8 mouse cellular contexts compared by ENCODE assay signal in the genomic region with DNA sequence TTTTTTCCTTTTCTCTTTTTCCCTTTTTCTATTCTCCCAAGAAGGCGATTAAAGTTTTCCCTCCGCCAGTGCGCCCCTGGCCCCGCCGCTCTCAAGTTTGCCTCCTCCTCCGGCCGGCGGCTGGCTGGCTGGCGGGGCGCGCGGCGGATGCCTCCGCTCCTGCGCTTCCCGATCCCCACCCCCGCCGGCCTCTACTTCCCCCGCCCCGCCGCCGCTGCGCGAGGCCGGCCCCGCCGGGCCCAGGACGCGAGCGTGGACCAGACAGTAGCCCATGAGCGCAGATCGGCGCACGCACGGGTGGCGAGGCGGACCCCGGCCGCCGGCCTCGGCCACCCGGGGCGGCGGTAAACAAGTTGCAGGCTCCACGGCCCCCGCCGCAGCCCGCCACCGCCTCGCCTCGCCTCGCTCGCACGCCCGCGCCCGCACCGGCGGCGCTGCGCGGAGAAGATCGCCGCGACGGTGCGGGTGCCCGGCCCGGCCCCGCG. TPM values are rescaled to one million over a fixed set of nuclear protein-coding genes. Genes with fewer than 3 reads are reported as not detected.
DNase-seq lines count a peak whose midpoint lies in the region; ATAC-seq and TF ChIP-seq lines count a peak whose summit lies in the region.

No protein-coding gene starts in this region.

- ATAC-seq in hindbrain, postnatal 0 days, result peak; percentile 62
- no peak for ATAC-seq in inflammation-experienced regulatory T-cells, adult 6 months

- no peaks in the 10 kb centered on the region for H3K27me3 ChIP-seq in hindbrain, postnatal 0 days (ENCODE audit: insufficient read depth, low read length)
- no peaks in the 10 kb centered on the region for H3K27me3 ChIP-seq in midbrain, embryonic 10.5 days (ENCODE audit: low read depth, poor library complexity, severe bottlenecking)

- H3K27ac ChIP-seq in hindbrain, postnatal 0 days, result peak overlapping the region; percentile 91
- H3K27ac ChIP-seq in midbrain, embryonic 10.5 days (replicated peaks), result peak overlapping the region; percentile 99

- DNase-seq in R1 (ENCODE audit: low read depth, low spot score), result peak; percentile 52
- DNase-seq in cerebellum, postnatal 25 days, result peak; percentile 68 to 77
- DNase-seq in gastrocnemius, adult 8-10 months (ENCODE audit: low spot score in 2 of 2), result peak; percentile 16 to 33
- DNase-seq in hindbrain, postnatal 0 days (ENCODE audit: low spot score), result peak; percentile 73
- DNase-seq in left cerebral cortex, postnatal 4 days, result peak; percentile 67
- peak; percentile 73 for DNase-seq in midbrain, embryonic 10.5 days (ENCODE audit: low spot score)
- peak; percentile 59 to 73 for DNase-seq in spleen, adult 18-20 months

- intact Hi-C loops in left cerebral cortex, postnatal 4 days (cut with DNase I), result loop anchor here (5.0 to 10.0 kb wide), 5 partner anchors 121 to 621 kb away; no protein-coding TSS in a partner anchor

- H3K4me3 ChIP-seq in hindbrain, postnatal 0 days (ENCODE audit: low read length), result peak overlapping the region; percentile 86
- H3K4me3 ChIP-seq in midbrain, embryonic 10.5 days, result peak overlapping the region; percentile 83

- H3K4me1 ChIP-seq in hindbrain, postnatal 0 days (ENCODE audit: insufficient read depth, low read length), result 0 out of 2 replicates have a peak, but pooled peaks cover 2% of the 10 kb centered on the region
- peaks cover 30% of the 10 kb centered on the region for H3K4me1 ChIP-seq in midbrain, embryonic 10.5 days

- peak overlapping the region; percentile 76 for H3K4me2 ChIP-seq in hindbrain, postnatal 0 days (ENCODE audit: low read depth, low read length)

- under 1% methylated on average over 67 of the region's 71 CpGs for WGBS in hindbrain, postnatal 0 days
- under 1% methylated on average over 71 of the region's 71 CpGs for WGBS in midbrain, embryonic 10.5 days

- H3K9ac ChIP-seq in hindbrain, postnatal 0 days (replicated peaks; ENCODE audit: low read length), result peak overlapping the region; percentile 80

- no peaks in the 10 kb centered on the region for H3K9me3 ChIP-seq in hindbrain, postnatal 0 days (ENCODE audit: low read length)
- no peaks in the 10 kb centered on the region for H3K9me3 ChIP-seq in midbrain, embryonic 10.5 days (replicated peaks)

- TF ChIP-seq CTCF in hindbrain, postnatal 0 days (IDR thresholded peaks at IDR 0.05; ENCODE audit: low read depth), result no peak

- no peaks in the 10 kb centered on the region for H3K36me3 ChIP-seq in hindbrain, postnatal 0 days (ENCODE audit: insufficient read depth, low read length)
- peaks cover 8% of the 10 kb centered on the region for H3K36me3 ChIP-seq in midbrain, embryonic 10.5 days

RNA-seq across cellular contexts. Expression of a gene that starts 1.8 kb away (rescaled TPM):
- total RNA-seq in gastrocnemius, adult 8-10 months (2022), result 1 to 10 TPM; 5.2 to 6.7 (median 6.0) TPM
- total RNA-seq in hindbrain, postnatal 0 days (2014; rRNA removed), result 26.4 and 31.4 TPM in 2 replicates
- 13.7 and 15.7 TPM in 2 replicates for polyA plus RNA-seq in hindbrain, postnatal 0 days (2015; fragmentation: Nextera tagmentation; extraction: Ambion mirVana)
- 10 to 100 TPM; 63.6 to 75.6 TPM for total RNA-seq in left cerebral cortex, postnatal 4 days (2021)
- 17.8 and 19.3 TPM in 2 replicates for polyA plus RNA-seq in midbrain, embryonic 10.5 days (2016; fragmentation: Nextera tagmentation; extraction: Ambion mirVana)
- polyA plus RNA-seq in inflammation-experienced regulatory T-cells, adult 6 months (2017; shearing (Covaris generic)), result 10 to 100 TPM; 10.2 to 14.6 (median 14.5) TPM
